Mouse (Mus musculus) v-Abl transformed pro-B cells (cell line): ENCODE measurements around the gene Tcerg1l.

Source experiments
- in situ Hi-C, 2 experiments: fragments of 400-800 bp; cut with MboI; formaldehyde crosslinking; loops; one replicate each; pipeline ENCODE4 v1.15.1; 2025; ENCODE audit not compliant: unreplicated experiment in 2 of 2

Gene Tcerg1l

DNA sequence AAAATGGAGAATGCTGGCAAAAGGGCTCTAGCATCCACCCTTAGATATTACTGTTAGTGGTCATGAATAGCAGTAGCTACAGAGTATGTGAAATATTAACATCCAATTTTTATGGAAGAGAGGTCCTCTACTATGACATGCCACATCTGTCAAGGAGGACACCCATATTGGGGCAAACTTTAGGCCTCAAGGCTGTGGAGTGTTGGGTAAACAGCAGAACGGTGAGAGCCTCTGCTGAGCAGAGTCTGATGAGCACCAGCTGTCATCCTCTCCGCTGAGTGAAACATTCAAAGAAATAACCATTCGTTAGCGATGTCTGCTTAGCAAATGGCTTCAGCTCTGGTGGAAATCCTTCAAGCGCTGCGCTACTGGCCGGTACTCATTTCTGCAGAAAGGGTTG is 30.0 kb downstream of the Tcerg1l start:
- in situ Hi-C loops: no loop called here

GRCm38 (mm10) chr7:138365519-138365918 is 32.0 kb downstream of the Tcerg1l start:
- in situ Hi-C loops: no loop called here

DNA sequence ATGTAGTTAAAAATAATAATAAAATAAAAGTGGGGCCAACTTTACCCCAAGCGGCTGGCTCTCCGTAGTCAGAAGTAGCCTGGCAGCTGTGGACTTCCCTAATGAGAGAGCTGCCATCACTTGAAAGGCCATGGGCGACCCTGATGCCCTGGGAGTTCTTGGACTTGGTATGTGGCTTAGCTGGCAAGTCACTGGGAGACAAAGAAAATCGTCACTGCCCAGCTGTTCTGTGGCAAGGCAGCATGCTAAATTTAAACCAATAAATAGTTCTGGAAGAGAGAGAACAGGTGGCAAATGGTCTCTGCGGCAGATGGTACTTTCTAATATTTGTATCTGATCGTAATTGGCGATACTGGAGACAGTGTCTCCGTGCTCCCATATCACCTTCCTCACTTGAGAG is 40.1 kb downstream of the Tcerg1l start:
- in situ Hi-C loops: no loop called here

DNA sequence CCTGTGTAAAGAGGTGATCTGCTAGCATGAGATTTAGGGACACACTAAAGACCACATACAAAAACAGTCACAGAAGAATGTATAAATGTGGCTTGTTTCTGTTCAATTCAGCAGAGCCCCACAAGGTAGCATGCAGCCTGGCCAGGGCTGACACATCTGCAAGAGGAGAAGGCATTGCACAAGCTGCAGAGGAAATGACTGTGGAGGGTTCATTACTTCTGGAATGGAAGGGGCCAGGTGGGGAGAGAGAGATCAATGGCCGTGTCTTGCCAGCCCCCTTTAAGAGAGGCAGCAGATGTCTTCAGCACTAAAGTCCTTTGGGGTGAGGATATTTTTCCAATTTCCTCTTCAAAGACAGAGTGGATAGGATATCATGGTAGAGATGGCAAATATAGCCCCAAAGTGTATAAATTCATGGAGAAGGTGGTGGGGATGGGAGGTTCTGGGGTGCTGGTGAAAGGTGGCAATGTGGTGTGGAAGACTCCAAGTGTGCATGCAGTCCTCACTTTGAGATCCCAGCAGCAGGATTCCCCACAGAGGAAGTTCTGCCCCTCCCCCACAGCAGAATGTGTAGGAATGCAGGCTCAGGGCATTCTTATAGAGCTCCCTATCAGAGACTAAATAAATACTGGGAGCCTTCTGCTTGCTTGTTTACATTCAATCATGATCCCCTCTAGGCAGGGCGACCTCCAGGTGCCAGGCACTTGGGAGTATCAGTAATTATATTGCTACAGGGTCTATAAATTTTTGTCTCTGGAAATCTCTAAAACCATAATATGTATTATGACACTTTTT is 40.7 kb downstream of the Tcerg1l start:
- in situ Hi-C loops: no loop called here

- in situ Hi-C loops: no loop called here
Measured at GRCm38 (mm10) chr7:138345451-138345850, 52.1 kb downstream of the Tcerg1l start.

- in situ Hi-C loops: no loop called here
Measured at GRCm38 (mm10) chr7:138338451-138338850, 59.1 kb downstream of the Tcerg1l start.

GRCm38 (mm10) chr7:138337946-138338345 is 59.6 kb downstream of the Tcerg1l start:
- in situ Hi-C loops: no loop called here

GRCm38 (mm10) chr7:138332504-138333168 is 64.9 kb downstream of the Tcerg1l start:
- in situ Hi-C loops: no loop called here

DNA sequence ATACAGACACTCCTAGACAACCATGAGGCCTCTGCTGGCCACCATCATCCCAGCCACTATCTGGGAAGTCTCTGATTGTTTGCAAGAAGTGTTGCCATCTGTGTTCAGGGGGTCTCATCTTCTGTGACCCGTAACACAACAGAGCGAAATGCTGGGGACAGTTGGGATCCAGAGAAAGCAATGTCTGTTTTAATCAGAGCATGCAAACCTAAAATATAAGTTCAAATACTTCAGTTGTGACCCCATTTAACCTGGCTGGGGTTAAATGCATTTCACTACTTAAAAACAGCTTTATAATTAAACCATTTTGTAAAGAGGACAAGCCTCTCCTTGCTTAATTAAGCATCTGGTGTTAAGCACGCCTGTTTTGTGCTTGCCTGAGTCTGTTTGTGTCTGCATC is 66.3 kb downstream of the Tcerg1l start:
- in situ Hi-C loops: no loop called here

DNA sequence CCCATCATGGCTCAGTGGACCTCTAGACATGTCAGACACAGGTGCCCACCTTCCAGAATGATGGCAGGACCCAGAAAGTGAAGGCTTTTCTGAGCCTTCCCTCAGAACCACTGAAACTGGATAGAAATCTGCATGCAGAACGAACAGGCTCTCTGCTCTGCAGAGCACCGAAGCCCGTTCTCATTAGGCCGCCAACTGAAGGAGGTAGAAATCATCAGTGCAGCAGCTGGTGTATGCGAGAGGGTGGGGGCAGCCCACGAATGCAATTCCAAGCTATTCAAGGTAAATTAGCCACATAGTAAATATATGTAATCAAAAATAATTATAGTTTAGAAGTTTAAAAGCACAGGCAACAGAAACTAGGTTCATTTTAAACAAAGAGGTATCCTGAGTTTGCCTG is 68.9 kb downstream of the Tcerg1l start:
- in situ Hi-C loops: no loop called here

DNA sequence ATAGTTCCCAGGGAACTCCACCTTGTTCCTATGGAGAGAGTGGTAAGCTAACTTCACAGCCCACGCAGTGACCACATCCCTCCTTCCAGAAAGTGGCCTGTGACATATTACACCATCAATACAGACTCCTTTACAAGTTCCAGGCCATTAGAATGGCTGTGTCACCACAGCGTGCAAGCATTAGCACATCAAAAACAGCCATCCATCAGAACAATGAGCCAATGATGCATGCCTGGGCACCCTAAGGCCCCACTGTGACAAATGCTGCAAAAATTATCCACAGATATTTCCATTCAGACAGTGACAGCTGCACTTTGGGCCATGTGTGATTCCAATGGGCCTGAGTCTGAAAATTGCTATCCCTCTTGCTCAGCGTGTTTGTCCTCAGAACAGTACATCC is 70.8 kb downstream of the Tcerg1l start:
- in situ Hi-C loops: no loop called here

GRCm38 (mm10) chr7:138313733-138314132 is 83.8 kb downstream of the Tcerg1l start:
- in situ Hi-C loops: no loop called here

DNA sequence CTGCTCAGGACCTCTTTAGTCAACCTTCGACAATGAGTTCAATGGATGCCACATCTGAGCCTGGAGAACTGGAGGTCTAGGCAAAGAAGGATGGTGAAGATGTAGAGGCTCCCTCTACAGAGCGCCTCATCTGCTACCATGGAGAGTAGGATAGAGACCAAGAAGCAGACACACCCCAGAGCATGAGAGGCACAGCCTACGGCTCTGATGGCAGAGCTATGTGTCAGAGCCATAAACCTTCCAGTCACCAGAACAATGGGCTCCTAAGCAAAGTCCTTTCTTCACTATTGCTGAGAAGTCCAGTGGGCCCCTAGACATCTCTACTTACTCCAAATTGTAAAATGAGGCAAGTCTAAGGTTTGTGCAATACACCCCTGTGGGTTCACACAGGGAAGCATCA is 91.4 kb downstream of the Tcerg1l start:
- in situ Hi-C loops: no loop called here

- in situ Hi-C loops: no loop called here
Measured at GRCm38 (mm10) chr7:138284790-138285189, 112.7 kb downstream of the Tcerg1l start.

DNA sequence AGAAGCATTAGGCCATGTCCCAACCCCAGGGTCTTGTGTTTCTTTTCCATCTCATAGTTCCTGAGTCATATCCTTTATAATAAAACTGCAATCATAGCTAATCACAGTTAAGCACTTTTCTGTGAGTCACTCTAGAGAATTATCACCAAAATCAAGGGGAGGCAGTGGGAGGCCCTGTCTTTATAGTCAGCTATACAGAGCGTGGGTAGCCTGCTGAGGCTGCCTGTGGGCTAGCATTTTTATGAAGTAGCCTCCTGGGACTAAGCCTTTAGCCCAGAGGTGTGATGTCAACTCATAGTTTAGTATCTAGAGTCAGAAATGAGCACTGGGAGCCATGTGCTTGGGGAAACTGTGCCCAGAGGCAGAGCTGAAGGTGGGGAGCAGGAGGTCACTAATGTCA is 122.3 kb downstream of the Tcerg1l start:
- in situ Hi-C loops: no loop called here

DNA sequence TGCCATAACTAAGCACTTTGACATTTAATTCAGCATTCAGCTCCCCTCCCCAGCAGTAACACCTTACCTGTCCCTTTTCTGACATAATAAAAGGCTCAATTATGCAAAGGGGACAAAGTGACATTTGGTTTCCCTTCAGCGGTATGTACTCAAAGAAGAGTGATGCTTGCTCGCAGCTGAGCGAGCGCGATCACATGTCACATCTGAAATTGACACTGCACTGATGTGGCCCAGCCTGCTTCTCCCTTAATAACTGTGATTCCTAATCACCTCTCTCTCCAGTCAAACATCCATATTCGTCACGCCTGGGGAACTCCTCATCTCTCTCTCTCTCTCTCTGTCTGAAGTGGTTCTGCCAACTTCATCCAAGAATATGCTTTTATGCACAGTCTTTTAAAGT is 126.2 kb downstream of the Tcerg1l start:
- in situ Hi-C loops: no loop called here

- in situ Hi-C loops: no loop called here
Measured at GRCm38 (mm10) chr7:138269386-138269785, 128.1 kb downstream of the Tcerg1l start.

- in situ Hi-C loops: no loop called here
Measured at GRCm38 (mm10) chr7:138267976-138268646, 129.4 kb downstream of the Tcerg1l start.

- in situ Hi-C loops: no loop called here
Measured at GRCm38 (mm10) chr7:138248612-138249011, 148.9 kb downstream of the Tcerg1l start.

- in situ Hi-C loops: no loop called here
Measured at GRCm38 (mm10) chr7:138248176-138248575, 149.4 kb downstream of the Tcerg1l start.

DNA sequence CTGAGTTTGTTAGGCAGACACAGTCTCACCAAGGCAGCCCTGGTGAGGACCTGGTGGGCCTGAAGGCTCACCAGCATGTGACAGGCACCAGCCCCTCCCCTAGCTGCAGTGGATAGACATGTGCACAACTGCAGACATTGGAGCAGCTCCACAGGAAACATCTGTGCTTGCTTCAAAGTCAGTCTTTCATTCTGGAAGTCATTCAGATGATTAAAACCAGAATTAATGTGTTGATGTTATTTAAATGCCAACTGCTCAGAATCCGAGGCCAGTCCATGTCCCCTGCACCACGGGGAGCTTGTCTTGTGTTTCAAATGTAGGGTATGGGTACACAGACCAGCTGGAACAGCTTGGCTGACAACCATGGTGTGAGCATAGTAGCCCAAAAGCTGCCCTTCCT is 150.8 kb downstream of the Tcerg1l start:
- in situ Hi-C loops: no loop called here

- in situ Hi-C loops: no loop called here
Measured at GRCm38 (mm10) chr7:138242229-138242628, 155.3 kb downstream of the Tcerg1l start.
